In the genomic region with DNA sequence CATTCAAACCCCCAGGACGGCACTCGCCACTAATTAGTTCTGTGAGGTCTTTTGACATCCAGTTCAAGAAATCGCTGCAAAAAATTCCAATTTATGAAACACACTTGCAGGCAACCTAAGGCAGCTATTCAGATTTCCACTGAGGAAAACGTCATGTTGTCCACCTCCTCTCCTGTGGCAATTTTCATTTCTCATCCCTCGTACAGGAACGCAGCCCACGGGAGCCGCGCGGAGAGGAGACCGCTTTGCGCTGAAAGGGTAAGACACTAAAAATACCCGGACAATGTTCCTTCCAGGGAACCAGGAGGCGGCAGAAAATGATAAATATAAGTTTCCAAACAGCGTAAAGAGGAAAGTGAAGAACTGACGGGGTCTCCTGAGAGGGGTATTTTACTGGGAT, we compare ENCODE assay signal across 20 mouse cellular contexts. TPM values are rescaled to one million over a fixed set of nuclear protein-coding genes. Genes with fewer than 3 reads are reported as not detected.
DNase-seq lines count a peak whose midpoint lies in the region; ATAC-seq lines count a peak whose summit lies in the region.
"Had no signal": no experiment of that assay in that cellular context is flagged by ENCODE, and none has a peak within 500 bp of the region (broad histone marks: within the 10 kb centered on the region; RNA-seq: fewer than 3 reads in every experiment).

No protein-coding gene starts in this region.

- peak overlapping the region; percentile 22; the same call in 1 of the 2 replicates for H3K4me2 ChIP-seq in hindbrain, embryonic 16.5 days (ENCODE audit: low read length)
- H3K4me2 ChIP-seq in neural tube, embryonic 13.5 days = peak overlapping the region; percentile 10; the same call in 1 of the 2 replicates
- H3K4me2 ChIP-seq: hindbrain, embryonic 13.5 days; liver, embryonic 15.5 days; neural tube, embryonic 12.5 days had no signal

- no peaks in the 10 kb centered on the region for H3K27me3 ChIP-seq in hindbrain, embryonic 16.5 days (replicated peaks; ENCODE audit: control insufficient read depth, insufficient read depth, low read length)
- no peaks in the 10 kb centered on the region for H3K27me3 ChIP-seq in hindbrain, embryonic 10.5 days (ENCODE audit: insufficient read depth, poor library complexity, severe bottlenecking)
- no peaks in the 10 kb centered on the region for H3K27me3 ChIP-seq in neural tube, embryonic 13.5 days
- H3K27me3 ChIP-seq: hindbrain, embryonic 13.5 days; liver, embryonic 15.5 days; neural tube, embryonic 12.5 days had no signal

- no peak overlapping the region for H3K27ac ChIP-seq in hindbrain, embryonic 16.5 days (ENCODE audit: low read depth, low read length)
- H3K27ac ChIP-seq in hindbrain, embryonic 10.5 days = no peak overlapping the region
- no peak overlapping the region for H3K27ac ChIP-seq in neural tube, embryonic 13.5 days (replicated peaks)
- H3K27ac ChIP-seq: hindbrain, embryonic 13.5 days; liver, embryonic 15.5 days; neural tube, embryonic 12.5 days; stomach, postnatal 0 days had no signal

- no peaks in the 10 kb centered on the region for H3K4me1 ChIP-seq in hindbrain, embryonic 16.5 days (ENCODE audit: control insufficient read depth, insufficient read depth, low read depth, low read length)
- H3K4me1 ChIP-seq in hindbrain, embryonic 10.5 days (replicated peaks) = no peaks in the 10 kb centered on the region
- no peaks in the 10 kb centered on the region for H3K4me1 ChIP-seq in neural tube, embryonic 13.5 days (replicated peaks)
- H3K4me1 ChIP-seq: hindbrain, embryonic 13.5 days; liver, embryonic 15.5 days; neural tube, embryonic 12.5 days had no signal

- peaks cover 4% of the 10 kb centered on the region for H3K36me3 ChIP-seq in hindbrain, embryonic 16.5 days (ENCODE audit: control insufficient read depth, insufficient read depth, low read length)
- H3K36me3 ChIP-seq in hindbrain, embryonic 10.5 days = no peaks in the 10 kb centered on the region
- peaks cover 9% of the 10 kb centered on the region; the same call in 1 of the 2 replicates for H3K36me3 ChIP-seq in neural tube, embryonic 13.5 days
- H3K36me3 ChIP-seq: liver, embryonic 15.5 days; neural tube, embryonic 12.5 days had no signal

- no peak for DNase-seq in hindbrain, embryonic 10.5 days (ENCODE audit: low spot score)
- DNase-seq in neural tube, embryonic 10.5 days (ENCODE audit: extremely low spot score, low spot score) = no peak
- peak; percentile 47 to 89 for DNase-seq in left cerebral cortex, postnatal 25 days (ENCODE audit: low spot score in 2 of 2)
- no peak for DNase-seq in urinary bladder, postnatal 4 days (ENCODE audit: low spot score in 2 of 2)
- no peak for DNase-seq in adrenal gland, postnatal 25 days
- DNase-seq: adrenal gland, adult 8-10 months; cerebellum, adult 18-20 months; cerebellum, postnatal 36 days; gastrocnemius, postnatal 14 days; kidney, postnatal 10 days; lung, postnatal 10 days; thymus, postnatal 36 days had no signal

- peaks cover 2% of the 10 kb centered on the region; the same call in 1 of the 2 replicates for H3K9me3 ChIP-seq in hindbrain, embryonic 16.5 days (ENCODE audit: control insufficient read depth, low read length)
- no peaks in the 10 kb centered on the region for H3K9me3 ChIP-seq in hindbrain, embryonic 10.5 days
- H3K9me3 ChIP-seq in neural tube, embryonic 13.5 days = no peaks in the 10 kb centered on the region
- H3K9me3 ChIP-seq: hindbrain, embryonic 13.5 days; liver, embryonic 15.5 days; neural tube, embryonic 12.5 days had no signal

- no peak overlapping the region for H3K9ac ChIP-seq in hindbrain, embryonic 16.5 days (ENCODE audit: low read depth, low read length)
- no peak overlapping the region for H3K9ac ChIP-seq in neural tube, embryonic 13.5 days
- H3K9ac ChIP-seq: hindbrain, embryonic 13.5 days; liver, embryonic 15.5 days; neural tube, embryonic 12.5 days had no signal

- 70% methylated on average over 16 of the region's 16 CpGs for WGBS in hindbrain, embryonic 16.5 days
- 83% methylated on average over 16 of the region's 16 CpGs for WGBS in hindbrain, embryonic 10.5 days
- WGBS in neural tube, embryonic 13.5 days = 70% methylated on average over 16 of the region's 16 CpGs

- H3K4me3 ChIP-seq in hindbrain, embryonic 16.5 days (ENCODE audit: low read length) = no peak overlapping the region
- H3K4me3 ChIP-seq in hindbrain, embryonic 10.5 days = no peak overlapping the region
- H3K4me3 ChIP-seq in neural tube, embryonic 13.5 days = no peak overlapping the region
- H3K4me3 ChIP-seq: hindbrain, embryonic 13.5 days; liver, embryonic 15.5 days; neural tube, embryonic 12.5 days had no signal

- intact Hi-C loops in left cerebral cortex, postnatal 25 days (cut with DNase I) = loop anchor here (2.0 kb wide), 2 partner anchors 79 to 277 kb away; a partner anchor contains a TSS

- ATAC-seq in hindbrain, embryonic 16.5 days = no peak
- no peak for ATAC-seq in neural tube, embryonic 13.5 days (ENCODE audit: low read depth)
- ATAC-seq: forebrain, embryonic 16.5 days; intestine, embryonic 16.5 days had no signal

RNA-seq across cellular contexts. Expression of a gene that starts 27.9 kb away (rescaled TPM):
- 4.3 and 5.6 TPM in 2 replicates for polyA plus RNA-seq in hindbrain, embryonic 16.5 days (2015; fragmentation: Nextera tagmentation; extraction: Ambion mirVana)
- 1.5 and 2.0 TPM in 2 replicates for polyA plus RNA-seq in hindbrain, embryonic 10.5 days (2016; fragmentation: Nextera tagmentation; extraction: Ambion mirVana)
- polyA plus RNA-seq in neural tube, embryonic 13.5 days (2015; fragmentation: Nextera tagmentation; extraction: Ambion mirVana) = 1.2 and 1.4 TPM in 2 replicates
- 1 to 10 TPM; 6.9 to 8.6 TPM for total RNA-seq in left cerebral cortex, postnatal 25 days (2021)
- 211 and 224 TPM in 2 replicates for total RNA-seq in adrenal gland, postnatal 25 days (2021)

Comparison
In these comparisons a context has a peak if more than half of its experiments do, and no peak if none do; other contexts are left out.
1. DNase-seq: peak in left cerebral cortex, postnatal 25 days (2 of 2); none in hindbrain, embryonic 10.5 days (single experiment), neural tube, embryonic 10.5 days (single experiment), urinary bladder, postnatal 4 days (0 of 2) and adrenal gland, postnatal 25 days (single experiment).